Mouse (Mus musculus): ENCODE measurements at regions not wholly inside any gene's neighbourhood (a gene's known extent, or its start where the extent isn't known, plus 50 kb on each side); places are given as distances from the start of the nearest gene placed in this dataset.

DNA sequence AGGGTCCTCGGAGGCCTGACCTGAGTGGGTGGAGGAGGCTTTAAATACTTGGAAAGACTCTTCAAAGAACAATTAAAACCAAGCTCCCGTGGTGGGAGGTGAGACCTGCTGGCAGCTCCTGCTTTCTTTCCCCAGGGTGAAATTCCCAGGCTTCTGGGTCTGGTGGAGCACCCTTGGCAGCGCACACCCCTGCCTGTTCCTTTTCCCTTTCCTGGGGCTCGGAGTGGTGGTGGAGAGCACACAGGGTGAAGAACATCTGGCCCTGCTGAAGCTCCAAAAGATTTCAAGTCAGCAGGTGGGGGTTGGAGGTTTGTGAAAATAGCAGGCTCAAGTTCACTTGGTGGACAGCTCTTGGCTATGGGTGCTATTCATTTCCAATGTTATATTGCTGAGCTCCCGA lies 459.6 kb downstream of the Klf5 start:
- H3K36me3 ChIP-seq (ENCODE audit: control insufficient read depth in 1 of 2, insufficient read depth in 2 of 2, low read length in 2 of 2) = no peaks in the 10 kb centered on the region
- no peak overlapping the region for H3K4me3 ChIP-seq (ENCODE audit: control insufficient read depth in 1 of 2, insufficient read depth in 1 of 2, low read depth in 2 of 2, low read length in 2 of 2)
- H3K9me3 ChIP-seq (replicated peaks; ENCODE audit: insufficient read depth, low read length) = no peaks in the 10 kb centered on the region
- TF ChIP-seq MYC (IDR thresholded peaks at IDR 0.05; ENCODE audit: low read depth, low read length) (no peak), POLR2A (IDR thresholded peaks at IDR 0.05; ENCODE audit: control insufficient read depth in 1 of 2, insufficient read depth in 1 of 2, low read depth in 1 of 2, low read length in 2 of 2, poor library complexity in 1 of 2) (no peak), MAZ (IDR thresholded peaks at IDR 0.05; ENCODE audit: low read depth, low read length) (no peak), UBTF (IDR thresholded peaks at IDR 0.05; ENCODE audit: borderline replicate concordance, insufficient read depth, low read depth, low read length) (no peak), ZC3H11A (IDR thresholded peaks at IDR 0.05; ENCODE audit: low read depth, low read length) (no peak), TBP (IDR thresholded peaks at IDR 0.05; ENCODE audit: low read depth, low read length) (no peak), ZKSCAN1 (IDR thresholded peaks at IDR 0.05; ENCODE audit: low read depth, low read length) (no peak), GATA1 (IDR thresholded peaks at IDR 0.05; ENCODE audit: low read depth, low read length) (no peak), KAT2A (conservative IDR thresholded peaks at IDR 0.05; ENCODE audit: low read depth, low read length) (no peak), BHLHE40 (IDR thresholded peaks at IDR 0.05; ENCODE audit: borderline replicate concordance, low read depth, low read length) (no peak), NRF1 (IDR thresholded peaks at IDR 0.05; ENCODE audit: insufficient read depth, low read depth, low read length, poor library complexity, severe bottlenecking) (no peak), GABPA (IDR thresholded peaks at IDR 0.05; ENCODE audit: low read depth, low read length) (no peak), MAX (IDR thresholded peaks at IDR 0.05; ENCODE audit: low read length) (no peak), ELF1 (IDR thresholded peaks at IDR 0.05; ENCODE audit: low read depth, low read length) (no peak)
- no peaks in the 10 kb centered on the region for H3K4me1 ChIP-seq (ENCODE audit: control insufficient read depth in 1 of 2, insufficient read depth in 2 of 2, low read length in 2 of 2)
- no peak for DNase-seq (ENCODE audit: low read depth, low spot score)
- H3K27me3 ChIP-seq (ENCODE audit: control insufficient read depth in 1 of 2, insufficient read depth in 2 of 2, low read length in 2 of 2) = peaks cover 0 to 3% of the 10 kb centered on the region in 2 experiments; a peak in 1 of 4 replicates
- H3K9ac ChIP-seq (ENCODE audit: control insufficient read depth, low read depth, low read length, poor library complexity, severe bottlenecking) = no peak overlapping the region
- H3K79me2 ChIP-seq (ENCODE audit: control insufficient read depth, insufficient read depth, low read length, poor library complexity) = no peaks in the 10 kb centered on the region
- no peak overlapping the region for H3K27ac ChIP-seq (ENCODE audit: control insufficient read depth, low read depth, low read length)

DNA sequence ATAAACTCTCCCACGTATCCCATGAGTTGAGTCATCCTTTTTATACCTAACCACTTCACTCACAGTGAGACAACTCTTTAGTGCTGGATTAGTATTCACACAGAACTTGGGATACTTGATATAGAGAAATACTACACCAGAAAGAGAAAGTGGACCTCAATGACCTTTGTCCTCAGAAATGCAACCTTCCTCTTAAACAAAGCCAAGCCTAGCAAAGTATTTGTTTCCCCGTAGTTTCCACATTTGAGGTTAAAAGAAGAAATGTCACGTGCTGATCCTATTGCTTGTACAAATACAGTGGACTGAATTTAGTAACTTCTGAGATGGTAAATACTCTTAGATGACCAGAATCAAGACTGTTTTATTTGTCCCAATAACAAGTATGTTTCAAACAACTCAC lies 464.8 kb downstream of the Klf5 start:
- H3K36me3 ChIP-seq (ENCODE audit: control insufficient read depth in 1 of 2, insufficient read depth in 2 of 2, low read length in 2 of 2) = no peaks in the 10 kb centered on the region
- H3K4me3 ChIP-seq (ENCODE audit: control insufficient read depth in 1 of 2, insufficient read depth in 1 of 2, low read depth in 2 of 2, low read length in 2 of 2) = no peak overlapping the region
- TF ChIP-seq ZNF384 (IDR thresholded peaks at IDR 0.05; ENCODE audit: low read depth, low read length) = no peak
- TF ChIP-seq GABPA (IDR thresholded peaks at IDR 0.05; ENCODE audit: low read depth, low read length) = no peak
- TF ChIP-seq RAD21 (IDR thresholded peaks at IDR 0.05; ENCODE audit: low read depth, low read length) = no peak
- no peak for TF ChIP-seq HCFC1 (IDR thresholded peaks at IDR 0.05; ENCODE audit: low read depth, low read length)
- no peak for TF ChIP-seq GATA1 (IDR thresholded peaks at IDR 0.05; ENCODE audit: low read depth, low read length)
- TF ChIP-seq MYB (IDR thresholded peaks at IDR 0.05; ENCODE audit: low read depth, low read length) = no peak
- no peak for TF ChIP-seq JUND (IDR thresholded peaks at IDR 0.05; ENCODE audit: low read depth, low read length)
- TF ChIP-seq POLR2A (IDR thresholded peaks at IDR 0.05; ENCODE audit: control insufficient read depth in 1 of 2, insufficient read depth in 1 of 2, low read depth in 1 of 2, low read length in 2 of 2, poor library complexity in 1 of 2) = no peak
- no peak overlapping the region for H3K9ac ChIP-seq (ENCODE audit: control insufficient read depth, low read depth, low read length, poor library complexity, severe bottlenecking)
- no peak for DNase-seq (ENCODE audit: low read depth, low spot score)
- no peaks in the 10 kb centered on the region for H3K9me3 ChIP-seq (replicated peaks; ENCODE audit: insufficient read depth, low read length)
- no peaks in the 10 kb centered on the region for H3K79me2 ChIP-seq (ENCODE audit: control insufficient read depth, insufficient read depth, low read length, poor library complexity)
- H3K27ac ChIP-seq (ENCODE audit: control insufficient read depth, low read depth, low read length) = no peak overlapping the region
- H3K4me1 ChIP-seq (ENCODE audit: control insufficient read depth in 1 of 2, insufficient read depth in 2 of 2, low read length in 2 of 2) = no peaks in the 10 kb centered on the region
- H3K27me3 ChIP-seq (ENCODE audit: control insufficient read depth in 1 of 2, insufficient read depth in 2 of 2, low read length in 2 of 2) = no peaks in the 10 kb centered on the region
